Mouse (Mus musculus) liver, postnatal 0 days (tissue): ENCODE results near the gene Rcn2.

ENCODE experiments used
- CTCF ChIP-seq: sonication (generic); IDR thresholded peaks from 2 replicates; pipeline ENCODE4 v1.5.1; 2016; ENCODE audit warnings: antibody characterized with exemption, low read depth
- EP300 ChIP-seq: IDR thresholded peaks from 2 replicates; pipeline ENCODE4 v1.6.1; 2016; ENCODE audit warnings: antibody characterized with exemption, low read depth, mild to moderate bottlenecking

- TF ChIP-seq CTCF (peak; percentile 37), EP300 (no peak)
These were observed 16.9 kb upstream of the Rcn2 start for GRCm38 (mm10) chr9:56024772-56025171.
